Mouse (Mus musculus) forebrain, embryonic 14.5 days (tissue): ENCODE data around the gene 3110082I17Rik. TPM values are rescaled to one million over a fixed set of nuclear protein-coding genes. Genes with fewer than 3 reads are reported as not detected.

Experiments used
- ATAC-seq: fragments of 200-750 bp; cut with Nextera tagmentation; 2 replicates; pipeline ENCODE4 v1.8.0; 2017; ENCODE audit warnings: mild to moderate bottlenecking, moderate library complexity
- DNase-seq: peaks from one replicate; pipeline ENCODE4 v3.0.0-alpha.2; 2015; ENCODE audit warnings: low spot score
- H3K27ac ChIP-seq: fragments of 300-500 bp; sonication (generic); 2 replicates; pipeline ENCODE4 v1.5.1; 2014; ENCODE audit warnings: low read depth, mild to moderate bottlenecking, control low read depth, low read length, moderate library complexity
- H3K27me3 ChIP-seq: fragments of 300-500 bp; sonication (generic); replicated peaks from 2 replicates; pipeline ENCODE4 v1.6.1; 2014; ENCODE audit warnings: low read length, control low read depth, mixed read lengths; ENCODE audit not compliant: control insufficient read depth, insufficient read depth
- H3K36me3 ChIP-seq: fragments of 300-500 bp; sonication (generic); 2 replicates; pipeline ENCODE4 v1.6.1; 2014; ENCODE audit warnings: low read length, control low read depth; ENCODE audit not compliant: control insufficient read depth, insufficient read depth
- H3K4me1 ChIP-seq: fragments of 300-500 bp; sonication (generic); 2 replicates; pipeline ENCODE4 v1.6.1; 2014; ENCODE audit warnings: antibody characterized with exemption, low read length, control low read depth; ENCODE audit not compliant: control insufficient read depth, insufficient read depth
- H3K4me2 ChIP-seq: fragments of 300-500 bp; sonication (generic); 2 replicates; pipeline ENCODE4 v1.6.1; 2014; ENCODE audit warnings: mild to moderate bottlenecking, control low read depth, low read length
- H3K4me3 ChIP-seq: fragments of 300-500 bp; sonication (generic); 2 replicates; pipeline ENCODE4 v1.5.1; 2014; ENCODE audit warnings: low read depth, low read length, control low read depth
- H3K9ac ChIP-seq: fragments of 300-500 bp; sonication (generic); 2 replicates; pipeline ENCODE4 v1.6.1; 2014; ENCODE audit warnings: mild to moderate bottlenecking, low read length, control low read depth, moderate library complexity
- H3K9me3 ChIP-seq: fragments of 300-500 bp; sonication (generic); replicated peaks from 2 replicates; pipeline ENCODE4 v1.6.1; 2016; ENCODE audit warnings: low read length, control low read depth, mixed read lengths; ENCODE audit not compliant: control insufficient read depth
- WGBS: fragments of 180-500 bp; shearing (Covaris S2); extraction: QIAGEN DNeasy Blood & Tissue Kit; methylation state at CpG from one replicate; pipeline ENCODE4 v1.1.7; 2014; 5-methylcytosine and 5-hydroxymethylcytosine counted together
- polyA plus RNA-seq: library from polyadenylated mRNA; unstranded; fragments of >200 nt; fragmentation: Nextera tagmentation; extraction: Ambion mirVana; gene quantifications from 2 replicates; pipeline ENCODE4 v1.2.1, GENCODE M21; 2014

Gene 3110082I17Rik
- polyA plus RNA-seq, 1 experiment from 2014 or later, result 14.9 TPM

GRCm38 (mm10) chr5:139442962-139443361 lies 17.4 kb downstream of the 3110082I17Rik start:
- Histone ChIP-seq H3K4me3 (no peak overlapping the region), H3K27ac (peak overlapping the region; percentile 24; the same call in 1 of the 2 replicates), H3K9ac (no peak overlapping the region), H3K36me3 (no peaks in the 10 kb centered on the region), H3K4me2 (no peak overlapping the region), H3K27me3 (no peaks in the 10 kb centered on the region), H3K4me1 (no peaks in the 10 kb centered on the region), H3K9me3 (no peaks in the 10 kb centered on the region)
- DNase-seq (no peak), ATAC-seq (no peak)
- 76% methylated on average over 4 of the region's 4 CpGs for WGBS

GRCm38 (mm10) chr5:139442428-139442827 lies 17.9 kb downstream of the 3110082I17Rik start:
- Histone ChIP-seq H3K9ac (no peak overlapping the region), H3K27ac (no peak overlapping the region), H3K4me1 (no peaks in the 10 kb centered on the region), H3K4me2 (no peak overlapping the region), H3K4me3 (no peak overlapping the region), H3K9me3 (no peaks in the 10 kb centered on the region), H3K36me3 (no peaks in the 10 kb centered on the region), H3K27me3 (no peaks in the 10 kb centered on the region)
- 90% methylated on average over 12 of the region's 12 CpGs for WGBS
- ATAC-seq (no peak), DNase-seq (no peak)

GRCm38 (mm10) chr5:139441726-139442018 lies 18.7 kb downstream of the 3110082I17Rik start:
- Histone ChIP-seq H3K9ac (no peak overlapping the region), H3K9me3 (no peaks in the 10 kb centered on the region), H3K36me3 (no peaks in the 10 kb centered on the region), H3K4me1 (no peaks in the 10 kb centered on the region), H3K4me2 (no peak overlapping the region), H3K27ac (no peak overlapping the region), H3K27me3 (no peaks in the 10 kb centered on the region), H3K4me3 (no peak overlapping the region)
- no peak for DNase-seq
- 95% methylated on average over 2 of the region's 2 CpGs for WGBS
- no peak for ATAC-seq

- Histone ChIP-seq H3K9ac (no peak overlapping the region), H3K4me2 (no peak overlapping the region), H3K4me1 (no peaks in the 10 kb centered on the region), H3K27ac (no peak overlapping the region), H3K9me3 (no peaks in the 10 kb centered on the region), H3K36me3 (no peaks in the 10 kb centered on the region), H3K27me3 (no peaks in the 10 kb centered on the region), H3K4me3 (no peak overlapping the region)
- DNase-seq (no peak), ATAC-seq (no peak)
- 94% methylated on average over 11 of the region's 11 CpGs for WGBS
Observed at GRCm38 (mm10) chr5:139440926-139441725, 19.2 kb downstream of the 3110082I17Rik start.

GRCm38 (mm10) chr5:139440451-139440850 lies 19.9 kb downstream of the 3110082I17Rik start:
- ATAC-seq (no peak), DNase-seq (no peak)
- Histone ChIP-seq H3K27me3 (no peaks in the 10 kb centered on the region), H3K27ac (no peak overlapping the region), H3K9me3 (no peaks in the 10 kb centered on the region), H3K36me3 (no peaks in the 10 kb centered on the region), H3K4me1 (peaks cover 5% of the 10 kb centered on the region), H3K9ac (no peak overlapping the region), H3K4me3 (no peak overlapping the region), H3K4me2 (no peak overlapping the region)
- 83% methylated on average over 5 of the region's 5 CpGs for WGBS

GRCm38 (mm10) chr5:139438440-139438839 lies 21.9 kb downstream of the 3110082I17Rik start:
- DNase-seq (no peak), ATAC-seq (no peak; the same call in 1 of the 2 replicates)
- H3K27me3 ChIP-seq, result no peaks in the 10 kb centered on the region
- no peaks in the 10 kb centered on the region for H3K9me3 ChIP-seq
- no peak overlapping the region for H3K27ac ChIP-seq
- WGBS, result 51% methylated on average over 12 of the region's 12 CpGs
- no peaks in the 10 kb centered on the region for H3K36me3 ChIP-seq
- no peak overlapping the region for H3K9ac ChIP-seq
- H3K4me3 ChIP-seq, result no peak overlapping the region
- H3K4me2 ChIP-seq, result no peak overlapping the region
- peaks cover 23% of the 10 kb centered on the region for H3K4me1 ChIP-seq

- Histone ChIP-seq H3K36me3 (no peaks in the 10 kb centered on the region), H3K9me3 (no peaks in the 10 kb centered on the region), H3K4me3 (no peak overlapping the region), H3K27me3 (no peaks in the 10 kb centered on the region), H3K27ac (no peak overlapping the region), H3K4me2 (no peak overlapping the region), H3K9ac (no peak overlapping the region), H3K4me1 (peaks cover 24% of the 10 kb centered on the region)
- WGBS, result 93% methylated on average over 4 of the region's 4 CpGs
- DNase-seq (no peak), ATAC-seq (no peak)
Observed at GRCm38 (mm10) chr5:139437769-139438168, 22.6 kb downstream of the 3110082I17Rik start.

- Histone ChIP-seq H3K9me3 (no peaks in the 10 kb centered on the region), H3K4me1 (peaks cover 46% of the 10 kb centered on the region)
Observed at GRCm38 (mm10) chr5:139434940-139435339, 25.4 kb downstream of the 3110082I17Rik start.

GRCm38 (mm10) chr5:139433842-139434568 lies 26.3 kb downstream of the 3110082I17Rik start:
- Histone ChIP-seq H3K9ac (no peak overlapping the region), H3K4me1 (peaks cover 54% of the 10 kb centered on the region), H3K36me3 (no peaks in the 10 kb centered on the region), H3K9me3 (no peaks in the 10 kb centered on the region), H3K4me3 (no peak overlapping the region), H3K27me3 (no peaks in the 10 kb centered on the region), H3K27ac (peak overlapping the region; percentile 70), H3K4me2 (no peak overlapping the region)
- ATAC-seq (no peak), DNase-seq (no peak)
- WGBS, result 79% methylated on average over 9 of the region's 9 CpGs

More at GRCm38 (mm10) chr5:139434940-139435339, 25.4 kb downstream of the 3110082I17Rik start:
- no peak overlapping the region for H3K4me2 ChIP-seq
- ATAC-seq (peak; percentile 79), DNase-seq (peak; percentile 81)
- H3K9ac ChIP-seq, result no peak overlapping the region
- peak overlapping the region; percentile 70; the same call in 1 of the 2 replicates for H3K27ac ChIP-seq
- 16% methylated on average over 8 of the region's 8 CpGs for WGBS
- no peaks in the 10 kb centered on the region for H3K36me3 ChIP-seq
- no peak overlapping the region for H3K4me3 ChIP-seq
- H3K27me3 ChIP-seq, result no peaks in the 10 kb centered on the region
